Mouse (Mus musculus): ENCODE data around the gene Olfr1423. TPM values are rescaled to one million over a fixed set of nuclear protein-coding genes. Genes with fewer than 3 reads are reported as not detected.

Olfr1423 gene
- not detected in 2 replicates for polyA plus RNA-seq (2015; fragmentation: Nextera tagmentation; extraction: Ambion mirVana)

DNA sequence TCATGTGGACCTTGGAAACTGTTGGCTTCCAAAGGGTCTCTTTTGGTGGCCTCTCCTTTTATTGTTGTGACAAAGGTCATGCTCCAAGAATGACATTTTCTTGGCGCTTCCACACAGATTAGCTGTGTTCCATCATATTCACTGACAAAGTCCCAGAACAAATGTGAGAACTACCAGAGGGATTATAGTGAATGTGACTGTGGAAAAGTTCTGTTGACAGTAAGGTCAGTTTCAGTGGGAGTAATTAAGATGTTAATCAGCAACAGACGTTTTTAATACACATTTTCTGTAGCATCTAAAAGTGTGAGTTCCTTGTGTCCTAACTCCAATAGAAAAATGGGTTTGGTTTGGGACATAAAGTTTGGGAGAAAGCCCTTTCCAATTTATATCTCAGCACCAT, at the start of gene Olfr1423:
Gene Olfr1423, minus strand, starts transcription at position 101 of the 400 bp plus-strand sequence.

DNA sequence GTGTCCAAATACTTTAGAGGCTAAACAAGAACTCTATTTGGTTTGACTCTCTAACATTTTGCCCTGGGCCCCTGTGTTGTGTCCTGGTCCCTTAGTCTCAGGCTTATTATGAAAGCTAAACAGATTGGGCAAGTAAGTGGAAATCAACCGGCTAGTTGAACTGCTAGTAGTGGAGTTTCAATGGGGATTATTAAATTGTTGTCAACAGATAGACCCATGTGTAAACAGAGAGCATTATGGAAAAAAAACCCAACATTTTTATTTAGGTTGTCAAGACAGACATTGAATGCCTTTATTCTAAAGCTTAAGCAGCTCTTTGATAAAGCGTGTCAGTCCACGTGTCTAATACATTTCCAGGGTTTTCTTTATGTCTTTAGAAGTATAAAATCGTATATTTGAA, 36.5 kb upstream of the Olfr1423 start, which contains the start of gene Olfr1425:
Gene Olfr1425, minus strand, starts transcription at position 101 of the 400 bp plus-strand sequence.

DNA sequence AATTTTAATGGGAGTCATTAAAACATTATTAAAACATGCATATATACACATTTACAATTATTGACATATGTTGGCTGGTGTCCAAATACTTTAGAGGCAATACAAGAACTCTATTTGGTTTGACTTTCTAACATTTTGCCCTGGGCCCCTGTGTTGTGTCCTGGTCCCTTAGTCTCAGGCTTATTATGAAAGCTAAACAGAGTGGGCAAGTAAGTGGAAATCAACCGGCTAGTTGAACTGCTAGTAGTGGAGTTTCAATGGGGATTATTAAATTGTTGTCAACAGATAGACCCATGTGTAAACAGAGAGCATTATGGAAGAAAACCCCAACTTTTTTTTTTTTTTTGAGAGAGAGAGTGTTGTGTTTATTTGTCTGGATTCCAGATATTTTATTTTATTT, 21.5 kb upstream of the Olfr1423 start, which contains the start of gene Olfr1424:
Gene Olfr1424, minus strand, starts transcription at position 101 of the 400 bp plus-strand sequence.

Other genes starting within 250 kb of the Olfr1423 start
- gene Stx3, start 221.9 kb downstream of the Olfr1423 start, polyA plus RNA-seq (2015; fragmentation: Nextera tagmentation; extraction: Ambion mirVana), result 7.2 and 7.7 TPM in 2 replicates
- gene Olfr1417, start 202.1 kb downstream of the Olfr1423 start, polyA plus RNA-seq (2015; fragmentation: Nextera tagmentation; extraction: Ambion mirVana), result not detected in 2 replicates
- gene Olfr1418, start 180.3 kb downstream of the Olfr1423 start, polyA plus RNA-seq (2015; fragmentation: Nextera tagmentation; extraction: Ambion mirVana), result not detected in 2 replicates
- not detected in 2 replicates for gene Olfr1419, start 166.2 kb downstream of the Olfr1423 start, polyA plus RNA-seq (2015; fragmentation: Nextera tagmentation; extraction: Ambion mirVana)
- gene Olfr1420, start 154.8 kb downstream of the Olfr1423 start, polyA plus RNA-seq (2015; fragmentation: Nextera tagmentation; extraction: Ambion mirVana), result not detected in 2 replicates
- 8.2 and 9.1 TPM in 2 replicates for gene Patl1, start 128.9 kb downstream of the Olfr1423 start, polyA plus RNA-seq (2015; fragmentation: Nextera tagmentation; extraction: Ambion mirVana)
- gene Osbp, start 75.4 kb downstream of the Olfr1423 start, polyA plus RNA-seq (2015; fragmentation: Nextera tagmentation; extraction: Ambion mirVana), result 2.9 and 3.9 TPM in 2 replicates
- not detected in 2 replicates for gene Olfr1424, start 21.4 kb upstream of the Olfr1423 start, polyA plus RNA-seq (2015; fragmentation: Nextera tagmentation; extraction: Ambion mirVana)
- gene Olfr1425, start 36.4 kb upstream of the Olfr1423 start, polyA plus RNA-seq (2015; fragmentation: Nextera tagmentation; extraction: Ambion mirVana), result not detected in 2 replicates
- gene Olfr1426, start 50.7 kb upstream of the Olfr1423 start, polyA plus RNA-seq (2015; fragmentation: Nextera tagmentation; extraction: Ambion mirVana), result not detected in 2 replicates
- not detected in 2 replicates for gene Olfr1427, start 62.0 kb upstream of the Olfr1423 start, polyA plus RNA-seq (2015; fragmentation: Nextera tagmentation; extraction: Ambion mirVana)
- not detected in 2 replicates for gene Olfr1428, start 74.6 kb upstream of the Olfr1423 start, polyA plus RNA-seq (2015; fragmentation: Nextera tagmentation; extraction: Ambion mirVana)
- gene Olfr76, start 81.9 kb upstream of the Olfr1423 start, polyA plus RNA-seq (2015; fragmentation: Nextera tagmentation; extraction: Ambion mirVana), result not detected in 2 replicates
- not detected in 2 replicates for gene Olfr1555-ps1, start 128.8 kb upstream of the Olfr1423 start, polyA plus RNA-seq (2015; fragmentation: Nextera tagmentation; extraction: Ambion mirVana)
- not detected in 2 replicates for gene Olfr1431, start 159.3 kb upstream of the Olfr1423 start, polyA plus RNA-seq (2015; fragmentation: Nextera tagmentation; extraction: Ambion mirVana)
- gene Olfr1432, start 191.3 kb upstream of the Olfr1423 start, polyA plus RNA-seq (2015; fragmentation: Nextera tagmentation; extraction: Ambion mirVana), result not detected in 2 replicates
- gene Olfr262, start 200.3 kb upstream of the Olfr1423 start, polyA plus RNA-seq (2015; fragmentation: Nextera tagmentation; extraction: Ambion mirVana), result not detected in 2 replicates
- not detected in 2 replicates for gene Olfr235, start 219.7 kb upstream of the Olfr1423 start, polyA plus RNA-seq (2015; fragmentation: Nextera tagmentation; extraction: Ambion mirVana)
- not detected in 2 replicates for gene Olfr1434, start 238.5 kb upstream of the Olfr1423 start, polyA plus RNA-seq (2015; fragmentation: Nextera tagmentation; extraction: Ambion mirVana)